Mouse (Mus musculus): ENCODE results near the gene Pfkp.

- no peak for TF ChIP-seq TAL1 (IDR thresholded peaks at IDR 0.05; ENCODE audit: low read length)
- TF ChIP-seq POLR2A (IDR thresholded peaks at IDR 0.05; ENCODE audit: control insufficient read depth in 1 of 2, insufficient read depth in 1 of 2, low read depth in 1 of 2, low read length in 2 of 2, poor library complexity in 1 of 2) = no peak
- TF ChIP-seq CTCF (IDR thresholded peaks at IDR 0.05 in 2 of 3, conservative IDR thresholded peaks at IDR 0.05 in 1 of 3; ENCODE audit: control insufficient read depth in 1 of 3, insufficient read depth in 1 of 3, low read depth in 2 of 3, low read length in 3 of 3, poor library complexity in 1 of 3, severe bottlenecking in 1 of 3) = peak in 2 of 3 experiments; percentile 20 to 22; a peak in 3 of 6 replicates
- TF ChIP-seq POLR2AphosphoS2 (IDR thresholded peaks at IDR 0.05; ENCODE audit: low read length) = no peak
- no peak for TF ChIP-seq EP300 (IDR thresholded peaks at IDR 0.05; ENCODE audit: low read depth in 1 of 2, low read length in 2 of 2)
- no peak for TF ChIP-seq CHD2 (IDR thresholded peaks at IDR 0.05; ENCODE audit: low read length)
Measured at GRCm38 (mm10) chr13:6602786-6603409, 45.7 kb downstream of the Pfkp start.
